ENCODE assay signal across 9 mouse cellular contexts in genomic region chr6:88787496-88787895, GRCm38 (mm10). TPM values are rescaled to one million over a fixed set of nuclear protein-coding genes. Genes with fewer than 3 reads are reported as not detected.
DNase-seq lines count a peak whose midpoint lies in the region; ATAC-seq lines count a peak whose summit lies in the region.
"Had no signal": no experiment of that assay in that cellular context is flagged by ENCODE, and none has a peak within 500 bp of the region (broad histone marks: within the 10 kb centered on the region; RNA-seq: fewer than 3 reads in every experiment).

No protein-coding gene starts in this region.

- peaks cover 81% of the 10 kb centered on the region for H3K4me1 ChIP-seq in hindbrain, embryonic 10.5 days (replicated peaks)
- peaks cover 39% of the 10 kb centered on the region for H3K4me1 ChIP-seq in midbrain, embryonic 15.5 days

- no peaks in the 10 kb centered on the region for H3K36me3 ChIP-seq in hindbrain, embryonic 10.5 days
- H3K36me3 ChIP-seq in midbrain, embryonic 15.5 days (replicated peaks), result no peaks in the 10 kb centered on the region

- peaks cover 8% of the 10 kb centered on the region for H3K27me3 ChIP-seq in hindbrain, embryonic 10.5 days (ENCODE audit: insufficient read depth, poor library complexity, severe bottlenecking)
- H3K27me3 ChIP-seq in midbrain, embryonic 15.5 days (replicated peaks), result no peaks in the 10 kb centered on the region; the same call in 1 of the 2 replicates
- H3K27me3 ChIP-seq: liver, embryonic 15.5 days had no signal

- H3K4me3 ChIP-seq in hindbrain, embryonic 10.5 days, result no peak overlapping the region; the same call in 1 of the 2 replicates
- no peak overlapping the region for H3K4me3 ChIP-seq in midbrain, embryonic 15.5 days
- H3K4me3 ChIP-seq: liver, embryonic 15.5 days had no signal

- no peak overlapping the region for H3K9ac ChIP-seq in midbrain, embryonic 15.5 days
- H3K9ac ChIP-seq: liver, embryonic 15.5 days had no signal

- ATAC-seq in midbrain, embryonic 15.5 days (replicated peaks), result no peak
- no peak for ATAC-seq in CD4-positive, CD25-positive, alpha-beta regulatory T cell, adult 4 months

- no peaks in the 10 kb centered on the region for H3K9me3 ChIP-seq in hindbrain, embryonic 10.5 days
- H3K9me3 ChIP-seq in midbrain, embryonic 15.5 days, result no peaks in the 10 kb centered on the region
- H3K9me3 ChIP-seq: liver, embryonic 15.5 days had no signal

- peak overlapping the region; percentile 54; the same call in 1 of the 2 replicates for H3K27ac ChIP-seq in hindbrain, embryonic 10.5 days
- H3K27ac ChIP-seq in midbrain, embryonic 15.5 days, result peak overlapping the region; percentile 35; the same call in 1 of the 2 replicates
- H3K27ac ChIP-seq: liver, embryonic 15.5 days had no signal

- DNase-seq in left cerebral cortex, adult 18-20 months (ENCODE audit: low spot score in 2 of 2), result peak; percentile 30 to 44
- no peak for DNase-seq in left cerebral cortex, adult 8-10 months (ENCODE audit: low spot score in 2 of 2)
- DNase-seq in cerebellum, postnatal 10 days, result peak; percentile 90 to 94
- peak; percentile 42 for DNase-seq in hindbrain, embryonic 10.5 days (ENCODE audit: low spot score)
- DNase-seq in natural killer cell, adult 2 months (ENCODE audit: low spot score in 2 of 2), result no peak
- DNase-seq in MN1 (ENCODE audit: low spot score), result no peak

- WGBS in hindbrain, embryonic 10.5 days, result 54% methylated on average over 14 of the region's 14 CpGs
- 45% methylated on average over 14 of the region's 14 CpGs for WGBS in midbrain, embryonic 15.5 days

- H3K4me2 ChIP-seq in midbrain, embryonic 15.5 days, result peak overlapping the region; percentile 6; the same call in 1 of the 2 replicates
- H3K4me2 ChIP-seq: liver, embryonic 15.5 days had no signal

RNA-seq across cellular contexts. Expression of gene Abtb1, which starts 54.3 kb away (rescaled TPM):
- total RNA-seq in left cerebral cortex, adult 18-20 months (2021), result 10 to 100 TPM; 38.8 to 44.3 TPM
- total RNA-seq in left cerebral cortex, adult 8-10 months (2022), result 10 to 100 TPM; 38.1 to 45.4 (median 43.1) TPM
- polyA plus RNA-seq in hindbrain, embryonic 10.5 days (2016; fragmentation: Nextera tagmentation; extraction: Ambion mirVana), result 27.2 and 27.5 TPM in 2 replicates
- 40.4 and 42.5 TPM in 2 replicates for polyA plus RNA-seq in midbrain, embryonic 15.5 days (2015; fragmentation: Nextera tagmentation; extraction: Ambion mirVana)
- 100 to 1,000 TPM in 1 of 2 experiments, 10 to 100 TPM in 1; 71.0 to 112 TPM for polyA plus RNA-seq in CD4-positive, CD25-positive, alpha-beta regulatory T cell, adult 4 months (2017; shearing (Covaris generic))

Comparison
In these comparisons a context has a peak if more than half of its experiments do, and no peak if none do; other contexts are left out.
1. DNase-seq: peak in left cerebral cortex, adult 18-20 months (2 of 2), cerebellum, postnatal 10 days (2 of 2) and hindbrain, embryonic 10.5 days (single experiment); none in left cerebral cortex, adult 8-10 months (0 of 2), natural killer cell, adult 2 months (0 of 2) and MN1 (single experiment).